Mouse (Mus musculus): Measurements from ENCODE around the gene Itga9.

Gene Itga9

DNA sequence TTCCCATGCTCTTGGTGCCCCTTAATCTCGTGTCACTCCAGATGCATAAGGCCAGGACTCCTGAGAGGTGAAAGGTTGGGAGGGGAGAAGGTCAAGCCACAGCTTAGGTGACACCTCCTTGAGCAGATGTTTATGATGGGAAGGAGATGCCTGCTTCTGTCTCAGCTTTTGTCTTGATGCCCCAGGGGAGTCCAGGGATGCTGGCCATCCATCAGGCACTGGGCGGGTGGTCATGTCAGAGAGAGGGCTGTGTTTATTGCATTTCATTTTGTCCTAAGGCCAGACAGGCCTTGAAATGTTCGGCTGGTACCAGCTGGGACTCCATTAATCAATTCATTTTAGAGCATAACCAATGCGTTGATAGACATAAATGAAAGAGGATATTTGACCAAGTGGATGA, 81.8 kb downstream of the Itga9 start:
- no peak for DNase-seq (ENCODE audit: low spot score)

- no peak for DNase-seq (ENCODE audit: low spot score)
These were observed 82.5 kb downstream of the Itga9 start for GRCm38 (mm10) chr9:118688921-118689451.

GRCm38 (mm10) chr9:118693256-118693655, 86.8 kb downstream of the Itga9 start:
- DNase-seq (ENCODE audit: low spot score): peak; percentile 11

GRCm38 (mm10) chr9:118694420-118694825, 87.9 kb downstream of the Itga9 start:
- no peak for DNase-seq (ENCODE audit: low spot score)

DNA sequence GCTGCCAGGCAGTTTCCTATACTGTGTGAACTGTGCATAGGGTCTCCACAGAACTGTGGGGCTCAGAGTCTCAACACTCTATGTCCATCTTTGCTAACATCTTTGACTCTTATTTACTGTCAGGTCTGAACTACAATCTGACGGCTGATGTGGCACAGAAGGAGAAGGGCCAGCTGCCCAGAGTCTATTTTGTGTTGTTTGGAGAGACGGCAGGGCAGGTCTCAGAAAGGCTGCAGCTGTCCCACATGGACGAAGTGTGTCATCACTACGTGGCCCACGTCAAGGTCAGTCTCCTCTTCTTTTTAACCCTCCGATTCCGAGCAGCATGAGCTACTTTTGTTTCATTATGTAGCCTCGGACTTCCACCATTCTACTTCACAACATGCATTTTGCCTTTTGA, 91.7 kb downstream of the Itga9 start:
- no peak for DNase-seq (ENCODE audit: low spot score)

GRCm38 (mm10) chr9:118699716-118700115, 93.2 kb downstream of the Itga9 start:
- DNase-seq (ENCODE audit: low spot score): no peak

GRCm38 (mm10) chr9:118700889-118701288, 94.4 kb downstream of the Itga9 start:
- no peak for DNase-seq (ENCODE audit: low spot score)

DNA sequence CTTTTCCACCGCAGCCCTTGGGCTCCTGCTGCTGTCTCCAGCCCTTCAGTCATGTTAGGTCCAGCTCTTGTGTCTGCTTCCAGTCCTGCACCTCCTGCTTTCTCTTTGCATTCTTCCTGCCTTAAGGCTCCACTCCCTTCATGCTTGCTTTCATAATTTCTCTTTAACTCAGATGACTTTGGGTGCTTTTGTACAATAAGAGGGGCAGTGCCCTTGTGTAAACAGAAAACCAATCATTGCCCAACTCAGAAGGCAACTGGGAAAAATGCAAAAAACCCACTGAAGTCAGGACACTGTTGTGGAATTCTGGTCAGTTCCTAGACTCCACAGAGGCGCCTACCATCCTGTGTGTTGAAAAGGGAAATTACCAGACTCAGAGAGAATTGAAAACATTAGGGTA, 95.3 kb downstream of the Itga9 start:
- no peak for DNase-seq (ENCODE audit: low spot score)

DNA sequence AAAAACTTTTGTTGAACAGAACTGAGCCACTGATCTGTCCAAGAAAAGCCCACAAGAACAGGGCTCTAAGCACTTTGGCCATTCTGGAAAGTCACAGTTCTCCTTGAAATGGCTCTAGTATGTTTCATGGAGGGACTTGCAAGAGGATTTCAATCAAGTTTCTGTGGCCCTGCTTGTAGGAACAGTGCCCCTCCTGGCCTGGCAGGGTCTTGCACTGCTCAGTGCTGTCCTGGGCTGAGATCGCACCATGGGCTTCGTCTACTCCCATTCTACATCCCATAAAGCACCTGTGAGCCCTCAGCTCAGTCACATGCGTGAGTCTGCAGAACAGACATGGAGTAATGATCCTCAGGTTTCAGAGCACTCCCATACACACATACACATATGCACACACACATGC, 96.7 kb downstream of the Itga9 start:
- DNase-seq (ENCODE audit: low spot score): no peak

GRCm38 (mm10) chr9:118705381-118706074, 99.0 kb downstream of the Itga9 start:
- DNase-seq (ENCODE audit: low spot score): no peak

GRCm38 (mm10) chr9:118706176-118706975, 99.9 kb downstream of the Itga9 start:
- DNase-seq (ENCODE audit: low spot score): no peak

- DNase-seq (ENCODE audit: low spot score): no peak
These were observed 104.1 kb downstream of the Itga9 start for GRCm38 (mm10) chr9:118710625-118711024.

DNA sequence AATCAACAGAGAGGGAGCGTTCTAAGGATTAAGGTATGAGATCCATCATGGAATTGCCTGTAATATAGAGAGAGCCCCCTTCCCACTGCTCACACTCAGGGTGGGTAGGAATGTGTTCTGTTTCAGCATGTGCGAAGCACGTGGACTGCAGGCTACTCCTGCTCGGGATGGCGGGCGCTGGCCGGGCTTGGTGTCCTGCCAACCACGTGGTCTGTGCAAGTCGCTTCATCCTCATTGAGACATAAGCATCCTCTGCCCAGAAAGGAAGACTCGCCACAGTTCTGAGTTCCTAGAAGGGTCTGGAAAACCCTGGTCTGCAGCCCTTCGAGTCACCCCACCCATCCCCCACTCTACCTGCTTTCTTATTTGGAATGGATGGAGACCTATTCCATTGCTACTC, 105.3 kb downstream of the Itga9 start:
- no peak for DNase-seq (ENCODE audit: low spot score)

DNA sequence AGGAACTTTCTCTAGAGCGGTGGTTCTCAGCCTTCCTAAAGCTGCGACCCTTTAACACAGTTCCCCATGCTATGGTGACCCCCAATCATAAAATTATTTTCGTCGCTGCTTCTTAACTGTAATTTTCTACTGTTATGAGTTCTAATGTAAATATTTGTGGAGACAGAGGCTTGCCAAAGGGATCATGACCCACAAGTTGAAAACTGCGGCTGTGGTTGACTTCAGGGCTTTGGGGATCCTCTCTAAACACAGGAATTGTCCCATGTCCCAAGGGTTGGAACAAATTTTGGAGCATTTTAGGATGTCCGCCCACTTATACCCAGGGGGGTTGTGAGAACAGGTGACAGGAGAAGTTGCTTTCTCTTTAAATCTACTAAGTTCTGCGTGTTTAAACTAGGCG, 107.0 kb downstream of the Itga9 start:
- DNase-seq (ENCODE audit: low spot score): no peak

DNA sequence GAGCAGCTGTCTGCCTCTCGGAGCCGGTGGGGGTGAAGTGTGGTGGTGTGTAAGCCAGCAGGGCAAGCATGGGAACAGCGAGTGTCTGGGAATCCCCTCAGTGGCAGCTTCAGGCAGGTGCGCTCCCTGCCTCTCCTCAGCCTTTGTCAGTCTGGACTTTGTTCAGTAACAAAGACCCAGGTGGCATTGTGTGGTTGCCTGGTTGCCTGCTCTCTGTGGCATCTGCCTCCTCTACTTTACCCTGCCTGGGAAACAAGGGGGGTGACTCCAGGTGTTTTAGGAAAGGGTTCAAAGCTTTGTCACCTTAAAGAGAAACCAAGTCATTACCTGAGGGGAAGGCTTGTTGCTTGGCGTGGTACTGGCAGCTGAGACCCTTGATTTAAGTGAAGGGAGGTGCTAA, 108.0 kb downstream of the Itga9 start:
- DNase-seq (ENCODE audit: low spot score): no peak

- DNase-seq (ENCODE audit: low spot score): no peak
These were observed 109.6 kb downstream of the Itga9 start for GRCm38 (mm10) chr9:118715971-118716628.

DNA sequence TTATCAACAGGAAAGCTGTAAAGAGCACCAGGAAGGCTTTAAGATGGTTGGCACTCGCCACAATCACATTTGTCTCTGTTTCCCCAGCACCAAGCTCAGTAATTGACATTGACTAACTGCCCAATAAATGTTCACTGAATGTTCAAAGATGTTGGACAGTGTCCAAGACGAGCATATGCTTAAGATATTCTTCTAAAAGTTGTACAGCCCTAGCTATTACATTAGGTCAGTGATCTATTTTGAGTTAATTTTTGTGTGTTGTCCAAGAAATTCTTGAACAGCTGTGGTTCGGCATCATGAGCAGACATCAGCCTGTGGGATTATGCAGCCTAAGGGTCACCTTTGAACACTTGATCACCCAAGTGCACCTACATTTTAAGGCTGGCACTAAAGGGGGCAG, 110.9 kb downstream of the Itga9 start:
- no peak for DNase-seq (ENCODE audit: low spot score)

DNA sequence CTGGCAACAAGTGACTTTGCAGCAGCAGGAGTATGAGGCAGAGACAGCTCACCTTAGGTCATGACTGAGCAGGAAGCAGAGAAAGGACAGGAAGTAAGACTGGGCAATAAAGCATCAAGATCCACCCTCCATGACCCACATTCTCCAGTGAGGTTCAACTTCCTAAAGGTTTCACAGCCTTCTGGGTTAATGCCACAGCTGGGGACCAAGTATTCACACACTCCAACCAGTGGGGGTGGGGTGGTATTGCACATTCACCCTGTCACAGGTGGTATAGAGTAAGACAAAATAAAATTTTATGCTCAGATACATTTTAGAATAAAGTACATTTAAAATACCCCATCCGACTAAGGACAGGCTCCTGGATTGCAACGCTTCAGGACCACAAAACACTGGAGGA, 112.0 kb downstream of the Itga9 start:
- DNase-seq (ENCODE audit: low spot score): no peak

GRCm38 (mm10) chr9:118721056-118721455, 114.6 kb downstream of the Itga9 start:
- DNase-seq (ENCODE audit: low spot score): no peak

DNA sequence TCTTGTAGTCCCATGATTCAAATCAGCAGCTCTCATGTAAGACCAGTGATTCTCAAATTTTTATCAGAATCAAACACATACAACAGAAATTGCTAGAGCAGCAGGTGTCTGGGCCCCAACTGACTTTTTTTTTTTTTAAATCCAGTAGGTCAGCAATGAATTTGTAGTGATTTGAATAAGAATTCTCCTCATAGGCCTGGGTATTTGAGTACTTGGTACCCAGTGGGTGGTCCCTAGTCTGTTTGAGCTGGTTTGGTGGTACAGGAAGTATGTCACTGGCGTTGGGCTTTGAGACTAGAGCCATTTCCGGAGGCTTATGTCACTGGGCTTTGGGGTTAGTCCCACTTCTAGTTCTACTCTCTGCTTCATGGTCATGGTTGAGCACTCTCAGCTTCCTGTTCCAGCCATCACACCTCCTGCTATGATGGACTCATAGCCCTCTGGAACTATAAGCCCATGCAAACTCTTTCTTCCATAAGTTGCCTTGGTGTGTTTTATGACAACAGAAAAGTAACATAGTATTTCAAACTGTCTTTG, 116.4 kb downstream of the Itga9 start:
- no peak for DNase-seq (ENCODE audit: low spot score)

DNA sequence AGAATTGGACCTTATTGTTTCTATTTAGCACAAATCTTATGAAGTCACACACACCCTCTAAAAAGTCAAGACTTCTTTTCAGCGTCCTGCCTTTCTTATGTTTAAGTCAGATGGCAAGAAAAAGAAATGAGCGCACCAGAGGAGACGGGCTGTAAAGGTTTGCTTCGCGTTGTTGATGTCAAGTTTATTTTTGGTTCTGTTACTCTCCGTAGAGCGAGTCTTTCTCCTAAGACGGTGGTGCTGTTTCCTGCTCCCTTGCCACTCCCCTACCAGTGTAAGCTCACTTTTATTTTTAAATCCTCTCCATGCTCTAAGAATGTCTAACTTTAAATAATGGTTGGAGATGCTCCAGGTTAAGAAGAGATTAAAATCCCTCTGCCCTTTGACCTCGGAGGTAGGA, 118.6 kb downstream of the Itga9 start:
- no peak for DNase-seq (ENCODE audit: low spot score)

DNA sequence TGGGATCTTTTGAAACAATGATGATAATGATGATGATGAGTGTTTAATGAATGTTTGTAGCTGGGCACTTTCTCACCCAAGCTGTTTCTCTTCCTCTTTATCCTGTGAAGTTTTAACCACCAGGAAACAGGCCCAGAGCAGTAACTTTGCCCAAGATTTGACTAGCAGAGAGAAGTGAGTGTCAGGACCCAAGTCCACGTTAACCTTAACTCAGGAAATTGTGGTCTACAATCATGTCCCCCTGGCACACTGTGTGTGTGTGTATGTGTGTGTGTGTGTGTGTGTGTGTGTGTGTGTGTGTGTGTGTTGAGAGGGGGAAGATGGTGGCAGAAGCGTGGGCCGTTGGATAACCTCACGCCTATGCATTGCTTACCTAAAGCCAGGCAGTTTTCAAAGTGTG, 120.1 kb downstream of the Itga9 start:
- no peak for DNase-seq (ENCODE audit: low spot score)

GRCm38 (mm10) chr9:118728296-118728695, 121.8 kb downstream of the Itga9 start:
- no peak for DNase-seq (ENCODE audit: low spot score)

Measured in left cerebral cortex, adult 11 months (tissue).